Mouse (Mus musculus): ENCODE results near the gene Zfp92.
"Not testable (repeated sequence)": the region's sequence is repeated elsewhere in the genome, so short reads cannot be mapped to it uniquely, and the experiment has no call there.

The Zfp92 gene

DNA sequence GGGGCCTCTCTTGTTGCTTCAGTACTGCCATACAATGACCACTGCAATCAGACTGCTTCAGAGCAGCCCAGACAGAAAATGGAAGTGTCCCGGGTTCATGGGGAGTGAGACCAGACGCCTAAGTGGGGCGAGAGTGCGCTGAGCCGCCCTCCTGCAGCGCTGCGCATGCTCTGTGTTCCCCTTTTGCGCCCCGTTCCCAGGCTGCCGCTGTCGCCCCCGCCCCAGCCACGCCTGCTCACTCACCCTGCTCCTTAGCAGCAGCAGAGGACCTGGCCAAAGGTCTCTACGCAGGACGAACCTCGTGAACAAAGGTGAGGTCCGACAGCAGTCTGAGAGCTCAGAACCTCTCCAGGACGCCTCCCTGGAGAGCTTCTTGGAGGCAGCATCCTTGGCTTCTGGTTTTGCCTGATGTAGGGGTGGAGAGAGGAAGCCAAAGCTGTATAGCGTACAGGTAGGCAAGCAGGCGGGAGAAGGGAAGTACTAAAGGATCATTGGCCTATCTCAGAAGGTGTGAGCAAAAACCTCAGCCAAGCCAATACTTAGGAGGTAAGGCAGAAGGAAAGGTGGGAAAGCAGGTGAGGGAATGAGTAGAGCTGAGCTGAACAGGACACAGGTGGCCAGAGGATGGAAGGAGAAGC is at the start of gene Zfp92:
Zfp92 (plus strand) TSS at position 217 of the 638 bp plus-strand sequence.
- peak; percentile 6 for DNase-seq (ENCODE audit: low read depth, low spot score)

DNA sequence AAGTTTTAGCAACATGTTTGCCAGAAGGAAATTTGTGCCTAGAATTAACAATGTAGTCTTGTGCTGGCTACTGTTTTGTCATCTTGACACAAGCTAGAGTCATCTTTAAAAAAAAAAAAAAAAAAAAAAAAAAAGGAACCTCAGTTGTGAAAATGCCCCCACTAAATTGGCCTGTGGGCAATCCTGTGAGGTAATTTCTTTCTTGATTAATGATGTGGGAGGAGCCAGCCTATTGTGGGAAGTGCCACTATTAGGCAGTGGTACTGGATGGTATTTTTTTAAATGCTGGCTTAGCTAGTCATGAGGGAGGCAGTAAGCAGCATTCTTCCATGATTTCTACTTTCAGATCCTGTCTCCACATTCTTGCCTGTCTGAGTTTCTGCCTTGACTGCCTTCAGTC is 47.6 kb upstream of the Zfp92 start:
- DNase-seq (ENCODE audit: low read depth, low spot score), result no peak

DNA sequence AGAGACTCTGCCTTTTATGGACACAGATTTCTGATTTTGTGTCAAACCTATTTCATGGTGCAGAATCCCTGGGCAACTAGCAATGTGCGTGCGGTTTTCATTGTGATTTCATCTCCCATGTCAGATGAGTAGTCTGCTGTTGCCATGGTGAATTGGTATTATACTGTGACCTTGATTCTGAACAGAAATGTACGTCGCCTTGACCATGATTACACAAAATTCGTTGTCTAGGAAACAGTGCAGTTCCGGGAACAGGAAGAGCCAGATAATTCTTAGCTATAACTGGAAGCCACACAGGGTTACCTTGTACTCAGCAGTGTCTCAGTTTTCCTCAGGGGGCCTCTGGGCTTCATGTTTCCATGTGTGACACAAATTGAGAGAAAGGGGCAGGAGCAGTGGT is 26.5 kb upstream of the Zfp92 start:
- DNase-seq (ENCODE audit: low read depth, low spot score), result no peak

DNA sequence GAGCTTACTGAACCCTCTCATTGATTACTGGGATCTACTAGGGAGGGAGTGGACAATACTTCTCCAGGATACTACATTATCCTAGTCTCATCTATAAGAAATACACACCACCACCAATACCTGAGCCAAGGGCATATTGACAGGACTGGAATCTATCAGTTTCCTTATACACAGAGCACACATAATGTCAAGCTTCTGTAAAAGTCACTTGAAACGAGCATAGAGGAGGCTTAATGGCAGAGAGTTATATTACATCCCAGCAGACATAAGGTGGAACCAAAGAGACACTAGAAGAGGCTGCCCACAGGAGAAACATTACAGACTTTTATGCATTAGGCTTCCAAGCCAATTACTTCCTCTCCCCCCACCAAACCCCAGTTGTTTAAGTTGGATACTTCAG is 26.0 kb upstream of the Zfp92 start:
- no peak for DNase-seq (ENCODE audit: low read depth, low spot score)

DNA sequence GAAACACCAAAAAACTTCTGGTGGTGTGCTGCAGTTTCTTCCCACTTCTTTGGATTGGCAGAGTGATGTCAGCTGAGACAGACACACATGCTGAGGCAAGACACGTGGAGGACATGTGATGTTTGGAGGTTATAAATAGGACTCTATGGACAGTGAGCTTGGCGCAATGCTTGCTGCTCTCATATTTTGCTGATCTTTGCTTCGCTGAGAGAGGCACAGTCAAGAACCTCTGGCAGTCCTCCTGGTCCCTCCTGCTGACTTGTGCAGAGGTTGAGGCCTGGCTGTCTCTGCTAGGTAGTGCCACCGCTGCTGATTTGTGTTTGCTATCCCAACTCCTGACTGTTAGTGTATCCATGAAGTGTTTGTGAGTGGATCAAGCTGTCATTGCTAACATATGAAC is 19.4 kb upstream of the Zfp92 start:
- DNase-seq (ENCODE audit: low read depth, low spot score), result no peak

DNA sequence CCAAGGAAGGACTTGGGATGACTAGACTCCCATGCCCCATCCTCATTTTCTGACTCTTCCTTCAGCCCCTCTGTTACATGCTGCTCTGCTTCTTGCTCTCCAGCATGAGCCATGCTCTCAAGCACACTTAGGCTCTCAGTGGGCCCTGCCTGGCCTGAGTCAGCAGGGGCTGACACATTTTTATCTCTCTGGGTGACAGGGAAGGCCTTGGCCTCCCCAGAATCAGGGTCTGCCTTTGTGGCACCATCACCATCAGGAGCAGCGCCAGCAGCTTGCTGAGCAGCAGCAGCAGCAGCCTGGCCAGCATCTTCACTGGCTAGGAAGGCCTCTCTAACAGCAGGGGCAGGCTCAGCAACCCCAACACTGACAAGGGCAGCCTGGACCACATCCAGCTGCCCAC is 14.4 kb upstream of the Zfp92 start:
- no peak for DNase-seq (ENCODE audit: low read depth, low spot score)

DNA sequence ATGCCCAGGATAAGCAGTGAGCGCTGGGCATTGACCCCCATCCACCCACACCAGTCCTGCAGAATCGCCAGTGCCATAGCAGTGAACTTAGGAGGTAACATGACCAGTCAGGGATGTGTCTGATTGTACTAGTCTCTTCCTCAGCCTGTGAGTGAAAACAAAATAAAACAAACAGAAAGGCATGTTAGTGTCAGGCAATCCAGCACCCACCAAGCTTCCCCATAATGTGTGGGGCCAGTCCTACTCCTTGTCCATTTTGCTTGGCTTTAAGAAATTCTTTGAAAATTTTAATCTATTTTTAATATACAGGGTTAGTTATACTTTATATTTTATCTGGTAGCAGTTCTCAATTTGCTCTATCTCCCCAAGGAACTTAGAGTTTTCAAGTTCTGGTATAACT is 12.3 kb upstream of the Zfp92 start, which contains the start of gene Gm18336:
Gm18336 (minus strand) TSS at position 101 of the 400 bp plus-strand sequence.
- not testable (repeated sequence) for DNase-seq (ENCODE audit: low read depth, low spot score)

DNA sequence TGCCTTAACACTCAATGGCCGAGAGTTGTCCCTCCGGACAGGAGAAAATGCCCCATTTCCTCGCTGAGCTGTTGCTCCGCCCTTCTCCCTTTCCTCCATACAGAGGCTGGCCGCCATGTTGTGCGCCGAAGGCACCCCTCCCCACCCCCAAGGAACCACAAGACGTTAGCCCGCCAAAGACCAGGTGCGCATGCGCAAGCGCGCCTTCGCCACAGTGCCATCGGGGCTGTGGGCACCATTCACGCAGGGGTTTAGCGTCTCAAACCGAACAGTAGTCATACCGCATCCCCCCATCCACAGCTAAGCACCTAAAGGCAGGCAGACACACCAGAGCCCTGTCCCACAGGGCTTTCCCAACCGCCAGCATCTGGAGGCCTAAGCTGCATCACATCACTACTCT is 9.9 kb upstream of the Zfp92 start:
- DNase-seq (ENCODE audit: low read depth, low spot score), result no peak

DNA sequence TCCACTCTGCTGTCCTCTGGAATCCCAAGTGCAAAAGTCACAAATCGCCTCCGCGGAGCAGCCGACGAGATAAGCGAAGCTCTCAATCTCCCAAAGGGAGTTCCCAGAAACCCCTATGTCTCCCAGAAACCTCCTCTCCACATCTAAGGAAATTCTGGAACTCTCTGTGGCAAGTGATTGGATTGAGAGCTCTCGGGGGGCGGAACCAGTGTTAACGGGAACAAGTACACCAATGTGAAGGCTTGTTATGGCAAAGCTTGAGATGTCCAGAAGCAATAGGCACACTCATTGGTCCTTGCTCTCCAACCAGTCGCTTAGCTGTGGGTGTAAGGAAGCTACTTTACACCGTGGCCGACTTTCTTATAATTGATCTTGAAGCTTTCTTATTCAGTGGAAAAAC is 9.3 kb upstream of the Zfp92 start:
- DNase-seq (ENCODE audit: low read depth, low spot score), result no peak

DNA sequence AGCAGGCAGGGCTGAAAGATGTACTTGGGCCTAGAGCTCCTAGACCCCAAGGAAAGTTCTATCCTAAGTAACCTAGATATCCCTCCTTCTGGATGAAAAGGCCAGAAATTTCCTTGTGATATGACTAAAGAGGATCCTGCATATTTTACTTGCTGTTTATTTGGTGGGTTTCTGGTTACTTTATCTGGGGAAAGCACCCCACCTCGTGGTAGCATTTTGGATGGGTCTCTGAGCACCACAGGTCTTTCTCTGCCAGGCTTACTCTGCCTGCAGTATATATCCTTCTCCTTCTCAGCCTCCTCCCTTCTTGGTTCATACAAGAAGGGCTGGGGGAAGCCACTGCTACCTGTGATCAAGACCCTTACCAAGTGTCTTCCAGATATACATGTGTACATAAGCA is 1.9 kb downstream of the Zfp92 start:
- DNase-seq (ENCODE audit: low read depth, low spot score), result no peak

DNA sequence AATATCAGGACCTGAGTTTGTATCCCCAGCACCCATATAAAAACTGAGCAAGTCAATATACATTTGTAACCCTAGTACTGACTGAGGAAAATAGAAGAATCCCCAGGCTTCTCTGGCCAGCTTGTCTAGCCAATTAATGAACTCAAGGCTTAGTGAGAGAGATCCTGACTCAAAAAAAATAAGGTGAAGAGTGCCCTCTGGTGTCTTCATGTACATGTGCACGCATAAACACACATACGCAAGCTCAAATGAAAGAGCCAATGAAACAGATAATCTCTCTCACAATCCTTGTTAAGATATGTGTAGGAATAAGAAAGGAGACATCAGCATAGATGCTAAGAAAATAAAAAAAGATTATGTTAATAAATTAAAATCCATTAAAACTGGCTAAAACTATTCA is 19.1 kb downstream of the Zfp92 start:
- peak; percentile 25 for DNase-seq (ENCODE audit: low read depth, low spot score)

DNA sequence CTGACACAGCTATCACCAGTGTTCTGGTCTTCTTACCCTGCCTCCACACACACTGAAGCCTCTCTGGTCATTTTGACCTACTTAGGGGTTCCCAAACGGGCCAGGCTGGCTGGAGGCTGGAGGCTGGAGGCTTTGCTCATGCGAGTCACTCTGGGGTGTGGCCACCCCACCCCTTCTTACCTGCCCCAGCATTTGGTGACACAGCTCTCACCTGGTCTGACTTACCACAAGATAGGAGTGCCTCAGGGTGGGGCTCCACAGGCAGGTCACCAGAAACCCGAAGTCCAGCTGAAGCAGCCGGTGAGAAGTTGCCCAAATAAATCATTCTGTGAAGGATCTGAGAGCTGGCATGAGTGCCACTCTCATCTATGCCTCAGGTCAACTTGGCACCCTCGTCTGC is 22.0 kb downstream of the Zfp92 start:
- no peak for DNase-seq (ENCODE audit: low read depth, low spot score)

DNA sequence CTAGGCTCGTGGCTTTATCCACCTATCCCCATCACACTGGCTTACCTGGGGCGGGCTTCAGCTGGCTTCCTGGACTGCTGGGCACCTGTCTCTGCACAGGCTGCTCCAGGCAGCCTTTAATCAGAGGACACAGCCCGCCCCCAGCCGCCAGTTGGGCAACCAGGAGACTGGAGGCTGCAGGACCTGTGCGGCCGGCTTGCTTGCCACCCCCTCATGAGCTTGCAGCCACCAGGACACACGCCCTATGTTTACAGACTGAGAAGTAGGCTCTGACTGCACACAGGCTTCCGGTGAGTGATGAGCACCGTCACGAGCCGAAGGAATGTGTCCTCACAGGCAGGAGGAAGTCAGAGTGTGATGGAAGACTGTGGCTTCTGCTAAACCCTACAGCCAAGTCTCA is 24.4 kb downstream of the Zfp92 start, which contains the start of gene Trex2:
Trex2 (minus strand) TSS at position 93 of the 400 bp plus-strand sequence.
- no peak for DNase-seq (ENCODE audit: low read depth, low spot score)

DNA sequence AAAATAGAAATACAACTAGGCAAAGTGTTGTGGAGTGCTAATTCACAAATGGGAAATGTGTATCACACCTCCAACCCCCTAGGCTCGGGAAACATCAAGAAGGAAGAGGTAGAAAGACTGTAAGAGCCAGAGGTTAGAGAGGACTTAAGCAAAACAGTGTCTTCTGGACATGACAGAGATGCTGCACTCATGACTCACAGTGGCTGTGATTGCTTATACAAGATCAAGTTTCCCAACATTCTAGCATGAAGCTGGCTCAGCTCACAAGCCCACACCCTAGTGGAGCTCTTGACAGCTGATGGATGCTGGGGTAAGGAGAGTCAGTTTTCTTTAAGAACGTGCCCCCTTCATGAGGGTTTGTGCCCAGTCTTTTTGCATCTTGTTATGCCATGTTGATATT is 30.5 kb downstream of the Zfp92 start:
- DNase-seq (ENCODE audit: low read depth, low spot score), result no peak

DNA sequence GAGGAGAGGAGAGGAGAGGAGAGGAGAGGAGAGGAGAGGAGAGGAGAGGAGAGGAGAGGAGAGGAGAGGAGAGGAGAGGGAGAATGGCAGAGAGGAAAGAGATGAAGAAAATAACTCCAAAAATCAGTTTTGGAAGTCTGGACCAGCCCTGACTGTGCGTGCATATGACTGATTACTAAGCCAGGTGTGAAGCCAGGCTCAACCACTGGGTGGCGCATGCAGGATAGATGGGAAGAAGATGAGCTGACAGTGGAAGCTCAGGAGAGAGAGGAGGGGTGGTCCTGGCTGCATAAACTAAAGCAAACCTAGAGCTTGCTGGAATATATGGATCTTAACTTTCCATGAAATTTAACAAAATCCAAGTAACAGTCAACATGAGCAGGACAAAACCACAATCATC is 41.1 kb downstream of the Zfp92 start:
- peak; percentile 32 for DNase-seq (ENCODE audit: low read depth, low spot score)

DNA sequence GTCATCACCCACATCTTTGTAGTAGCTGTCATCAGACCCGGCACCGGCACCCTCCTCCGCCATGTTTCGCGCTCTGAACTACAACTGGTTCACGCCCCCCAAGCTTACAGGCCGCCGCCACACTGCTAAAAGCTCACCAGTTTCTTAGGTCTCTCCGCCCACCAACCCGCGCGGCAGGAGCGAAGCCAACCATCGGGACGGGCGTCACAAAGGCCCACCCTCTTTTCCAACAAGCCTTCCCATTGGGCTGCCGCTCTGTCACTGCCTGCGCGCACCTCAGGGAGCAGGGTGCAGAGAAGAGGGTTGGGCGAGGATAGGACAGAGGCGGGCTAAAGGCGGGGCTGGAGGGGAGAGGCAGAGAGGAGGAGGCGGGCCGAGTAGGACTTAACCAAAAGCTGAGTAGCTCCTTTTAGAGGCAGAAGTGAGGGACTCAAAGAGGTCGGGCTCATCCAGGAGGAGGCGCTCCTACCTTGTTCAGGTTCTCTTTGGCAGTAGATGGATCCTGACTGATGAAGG is 48.0 kb downstream of the Zfp92 start, which contains the start of gene Haus7:
Haus7 (minus strand) TSS at position 168 of the 516 bp plus-strand sequence.
- DNase-seq (ENCODE audit: low read depth, low spot score), result peak; percentile 96

DNA sequence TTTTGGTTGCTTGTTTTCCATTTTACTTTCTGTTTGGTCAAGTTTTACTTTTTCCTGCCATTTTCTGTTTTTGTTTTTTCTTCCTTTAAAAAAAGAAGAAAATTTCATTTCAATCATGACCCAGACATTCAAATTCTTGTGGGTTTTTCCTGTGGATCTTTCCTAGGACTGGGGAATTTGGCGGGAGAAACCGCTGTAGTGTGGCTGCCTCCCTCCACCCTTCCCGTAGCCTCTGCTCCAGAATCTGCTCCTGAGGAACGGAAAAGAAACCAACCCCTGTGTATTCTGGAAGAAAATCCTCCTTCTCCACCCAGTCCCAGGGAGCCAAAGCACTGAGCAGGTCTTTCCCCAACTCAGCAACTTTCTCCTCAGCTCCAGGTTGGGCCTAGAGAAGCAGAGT is 49.9 kb downstream of the Zfp92 start:
- no peak for DNase-seq (ENCODE audit: low read depth, low spot score)

DNA sequence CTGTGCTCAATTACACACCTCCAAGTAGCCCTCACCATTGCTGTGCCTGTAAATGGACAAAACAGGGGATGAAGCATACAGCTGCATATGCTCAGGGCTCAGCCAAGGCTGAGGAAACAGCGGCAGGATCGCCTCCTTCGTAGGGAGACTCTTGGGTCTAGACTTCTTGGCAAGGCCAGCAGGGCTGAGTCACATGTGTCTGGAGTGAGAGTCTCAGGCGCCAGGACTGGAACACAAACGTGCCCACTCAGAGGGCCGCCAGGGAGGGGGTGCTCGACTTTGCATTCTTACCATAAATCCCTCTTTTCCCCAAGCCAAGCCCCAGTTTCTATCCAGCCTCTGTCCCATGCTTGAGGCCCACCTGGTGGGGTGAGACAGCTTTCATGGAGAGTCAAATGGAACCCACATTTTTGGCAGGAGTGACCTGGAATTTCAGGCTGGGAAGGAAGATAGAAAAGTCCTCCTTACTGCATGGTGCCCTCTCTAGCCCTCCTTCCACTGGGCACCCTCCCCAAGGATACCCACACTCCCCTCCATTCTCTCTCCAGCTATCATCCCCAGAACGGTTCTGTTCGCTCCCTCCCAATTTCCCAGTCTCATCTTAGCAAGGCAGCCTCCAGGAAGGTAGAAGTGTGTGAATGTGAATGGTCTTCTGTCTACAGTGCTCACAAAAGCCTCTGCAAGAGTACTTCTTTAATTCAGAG is 54.7 kb downstream of the Zfp92 start:
- DNase-seq (ENCODE audit: low read depth, low spot score), result no peak

DNA sequence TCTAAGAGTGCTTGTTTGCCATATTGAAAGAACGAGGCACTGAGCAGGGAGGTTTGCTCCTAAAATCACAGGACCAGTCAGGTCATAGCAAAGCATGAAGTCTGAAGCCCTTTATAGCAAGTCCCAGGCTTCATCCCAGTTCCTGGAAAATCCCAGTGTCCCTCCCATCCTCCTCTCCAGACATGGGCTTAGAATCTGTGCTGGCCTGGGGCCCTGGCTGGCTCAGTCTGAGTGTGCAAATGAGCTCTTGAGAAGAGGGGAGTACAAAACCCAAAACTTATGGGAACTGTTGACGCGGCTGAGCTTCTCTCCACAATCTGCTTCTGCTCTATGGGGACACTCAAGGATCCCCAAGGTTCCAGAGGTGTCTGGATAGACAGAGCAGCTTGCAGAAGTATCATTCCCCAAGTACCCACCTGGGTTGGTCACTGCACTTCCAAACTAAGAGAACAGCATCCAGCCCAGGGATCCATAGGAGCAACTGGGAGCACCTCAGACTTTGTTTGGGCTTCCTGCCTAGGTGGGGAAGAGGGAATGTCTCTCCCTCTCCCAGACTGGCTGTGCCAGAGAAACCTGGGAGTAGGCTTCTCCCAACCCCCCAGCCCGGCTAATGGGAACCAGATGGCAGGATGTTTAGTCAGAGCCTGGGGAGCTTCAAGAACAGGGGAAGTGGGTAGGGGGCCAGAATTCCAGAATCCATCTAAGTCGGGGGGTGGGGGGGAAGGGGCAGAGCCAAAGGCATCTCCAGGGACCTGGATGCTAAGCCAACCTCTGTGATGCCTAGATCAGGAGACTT is 56.7 kb downstream of the Zfp92 start:
- DNase-seq (ENCODE audit: low read depth, low spot score), result no peak

DNA sequence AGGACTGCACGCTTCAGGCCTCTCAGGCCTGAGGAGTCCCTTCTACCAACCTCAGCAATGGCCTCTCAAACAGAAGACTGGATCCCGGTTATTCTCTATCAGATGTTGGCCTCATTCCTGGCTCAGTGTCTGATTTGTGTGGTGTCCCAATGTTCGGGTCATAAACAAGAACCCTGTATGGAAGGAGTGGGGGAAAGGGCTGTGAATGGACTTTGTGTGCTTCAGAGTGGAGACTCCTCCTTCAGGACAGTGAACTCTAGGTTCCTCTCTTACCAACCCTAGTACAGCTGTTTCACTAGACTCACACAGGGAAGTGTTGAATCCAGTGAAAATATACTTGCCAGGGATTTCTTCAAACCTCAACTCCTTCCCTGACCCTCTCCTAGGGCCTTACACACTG is 57.4 kb downstream of the Zfp92 start:
- DNase-seq (ENCODE audit: low read depth, low spot score), result no peak

DNA sequence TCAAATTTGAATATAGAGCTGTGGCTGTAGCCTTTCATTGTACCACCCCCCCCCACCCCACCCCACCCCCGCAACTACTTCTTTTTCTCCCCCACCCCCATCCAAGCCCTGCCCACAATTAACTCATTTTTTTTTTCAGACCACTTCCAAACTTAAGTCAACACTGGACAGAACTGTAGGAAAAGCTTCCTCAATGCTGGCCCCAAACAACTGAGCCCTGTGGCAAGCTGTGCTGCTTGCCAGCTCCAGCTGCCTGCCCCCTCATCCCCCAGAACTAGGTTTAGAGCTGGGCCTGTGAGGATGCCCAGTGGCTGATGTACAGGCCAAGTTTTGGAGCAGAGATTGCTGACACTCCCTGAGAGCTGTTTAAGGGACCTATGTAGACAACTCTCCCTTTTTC is 57.9 kb downstream of the Zfp92 start:
- DNase-seq (ENCODE audit: low read depth, low spot score), result no peak

DNA sequence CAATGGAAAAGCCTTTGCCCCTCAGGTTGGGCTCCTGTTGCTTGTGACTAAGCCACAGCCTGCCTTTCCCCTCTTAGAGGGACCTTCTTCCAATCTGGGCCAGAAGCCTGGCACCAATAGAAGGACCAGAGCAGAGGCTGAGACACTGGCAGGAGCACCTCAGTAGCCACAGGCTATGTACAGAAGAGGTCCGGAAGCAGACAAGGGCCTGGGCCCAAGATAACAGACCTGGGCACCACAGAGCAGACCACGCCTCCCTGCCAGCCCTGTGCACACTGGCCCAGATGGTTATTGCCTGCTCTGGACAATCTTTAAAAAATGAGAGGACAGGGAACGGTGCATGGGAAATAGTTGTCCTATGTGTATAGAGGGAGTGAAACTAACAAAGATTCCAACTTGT is 60.9 kb downstream of the Zfp92 start:
- DNase-seq (ENCODE audit: low read depth, low spot score), result no peak
